Mouse (Mus musculus) lung, adult 2 months (tissue): ENCODE results near the gene Osbpl8. TPM values are rescaled to one million over a fixed set of nuclear protein-coding genes. Genes with fewer than 3 reads are reported as not detected.

Experiments used
- DNase-seq: peaks from one replicate; pipeline ENCODE4 v3.0.0; 2022
- H3K4me1 ChIP-seq: fragments of 200-500 bp; 2 replicates; pipeline ENCODE4 v1.6.1; 2011; ENCODE audit warnings: low read length; ENCODE audit not compliant: control insufficient read depth, insufficient read depth
- H3K4me3 ChIP-seq: fragments of 200-500 bp; replicated peaks from 2 replicates; pipeline ENCODE3; 2011; ENCODE audit warnings: low read depth, mild to moderate bottlenecking, control low read depth, low read length; ENCODE audit errors: extremely low read depth
- CTCF ChIP-seq: fragments of 200-500 bp; IDR thresholded peaks from 2 replicates; pipeline ENCODE4 v1.5.1; 2011; ENCODE audit warnings: mild to moderate bottlenecking, low read length, control low read depth; ENCODE audit not compliant: insufficient read depth
- POLR2A ChIP-seq: fragments of 200-500 bp; IDR thresholded peaks from 2 replicates; pipeline ENCODE4 v1.6.1; 2011; ENCODE audit warnings: low read depth, mild to moderate bottlenecking, control low read depth, low read length, borderline replicate concordance; ENCODE audit errors: extremely low read depth
- WGBS: fragments of 180-500 bp; shearing (Covaris S2); methylation state at CpG from one replicate; pipeline ENCODE4 v1.1.7; 2018; 5-methylcytosine and 5-hydroxymethylcytosine counted together
- polyA plus RNA-seq: library from polyadenylated mRNA; depleted of rRNA; stranded (reverse); fragments of >200 nt; gene quantifications from 2 replicates; pipeline ENCODE4 v1.2.3, GENCODE M21; 2012; rRNA removed

The Osbpl8 gene
- polyA plus RNA-seq, 1 experiment, result 8.3 TPM

DNA sequence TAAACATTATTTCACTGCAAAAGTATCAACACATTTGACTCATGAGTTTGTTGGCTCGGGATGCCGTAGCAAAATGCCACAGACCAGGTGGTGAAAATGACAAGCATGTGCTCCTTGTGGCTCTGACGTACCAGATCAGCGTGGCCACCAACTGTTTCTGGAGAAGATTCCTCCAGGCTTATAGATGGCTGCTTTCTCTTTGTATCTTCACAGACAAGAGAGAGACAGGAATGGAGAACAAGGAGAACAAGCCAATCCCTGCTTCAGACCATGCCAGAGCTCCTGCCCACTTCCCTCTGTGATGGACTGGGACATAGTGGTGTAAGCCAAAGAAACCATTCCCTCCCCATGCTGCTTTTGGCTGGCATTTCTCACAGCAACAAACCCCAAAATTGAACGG, 179.0 kb downstream of the Osbpl8 start:
- WGBS, result 78% methylated on average over 5 of the region's 5 CpGs

More for the DNA sequence above, 179.0 kb downstream of the Osbpl8 start:
- Histone ChIP-seq H3K4me1 (no peaks in the 10 kb centered on the region), H3K4me3 (no peak overlapping the region)
- DNase-seq, result no peak
- TF ChIP-seq POLR2A (no peak), CTCF (no peak)

Other genes starting within 250 kb of the Osbpl8 start
- 38.3 and 45.0 TPM in 2 replicates for gene Csrp2, start 245.0 kb upstream of the Osbpl8 start, polyA plus RNA-seq
- gene Zdhhc17, start 154.6 kb upstream of the Osbpl8 start, polyA plus RNA-seq, result 21.0 and 27.8 TPM in 2 replicates
- gene Bbs10, start 133.9 kb downstream of the Osbpl8 start, polyA plus RNA-seq, result 0.81 and 1.3 TPM in 2 replicates